ENCODE assay signal across 21 mouse cellular contexts in genomic region chr14:51093496-51093895, GRCm38 (mm10). TPM values are rescaled to one million over a fixed set of nuclear protein-coding genes. Genes with fewer than 3 reads are reported as not detected.
DNase-seq lines count a peak whose midpoint lies in the region; ATAC-seq and TF ChIP-seq lines count a peak whose summit lies in the region.
"Had no signal": no experiment of that assay in that cellular context is flagged by ENCODE, and none has a peak within 500 bp of the region (broad histone marks: within the 10 kb centered on the region; RNA-seq: fewer than 3 reads in every experiment).

No protein-coding gene starts in this region.

- no peaks in the 10 kb centered on the region for H3K9me3 ChIP-seq in stomach, postnatal 0 days (ENCODE audit: control insufficient read depth, low read length)
- H3K9me3 ChIP-seq: embryonic facial prominence, embryonic 12.5 days; forebrain, embryonic 13.5 days; midbrain, embryonic 12.5 days had no signal

- DNase-seq in gastrocnemius, adult 18-20 months (ENCODE audit: low spot score): peak; percentile 69
- no peak for DNase-seq in gastrocnemius, postnatal 14 days
- no peak for DNase-seq in layer of hippocampus, adult 2 months (ENCODE audit: low spot score in 2 of 2)
- DNase-seq in layer of hippocampus, adult 8-10 months (ENCODE audit: low spot score in 2 of 2): no peak
- peak; percentile 32 to 48 for DNase-seq in spleen, postnatal 36 days (ENCODE audit: low spot score in 2 of 2)
- no peak for DNase-seq in spleen, adult 12 weeks (ENCODE audit: low spot score)
- no peak for DNase-seq in stomach, postnatal 0 days (ENCODE audit: low spot score)
- no peak for DNase-seq in embryo, embryonic 11 days
- DNase-seq: adrenal gland, postnatal 25 days; cerebellum, adult 8-10 months; kidney, postnatal 10 days; right cerebral cortex, adult 18-20 months; thymus, postnatal 4 days had no signal

- no peaks in the 10 kb centered on the region for H3K36me3 ChIP-seq in stomach, postnatal 0 days (ENCODE audit: control insufficient read depth, insufficient read depth, low read length)
- H3K36me3 ChIP-seq: embryonic facial prominence, embryonic 12.5 days; midbrain, embryonic 12.5 days had no signal

- no peaks in the 10 kb centered on the region for H3K27me3 ChIP-seq in stomach, postnatal 0 days (ENCODE audit: control insufficient read depth, insufficient read depth, low read length)
- H3K27me3 ChIP-seq: embryonic facial prominence, embryonic 12.5 days; forebrain, embryonic 13.5 days had no signal

- H3K27ac ChIP-seq in layer of hippocampus, adult 2 months: peak overlapping the region; percentile 58
- 0 out of 2 replicates have a peak overlapping the region, but pooled peaks have one; percentile 8 for H3K27ac ChIP-seq in stomach, postnatal 0 days (replicated peaks)
- H3K27ac ChIP-seq: embryonic facial prominence, embryonic 12.5 days; forebrain, embryonic 13.5 days; hindbrain, postnatal 0 days; left cerebral cortex, adult 2 months; liver, embryonic 14.5 days; midbrain, embryonic 12.5 days had no signal

- H3K9ac ChIP-seq in stomach, postnatal 0 days (ENCODE audit: low read length): no peak overlapping the region
- H3K9ac ChIP-seq: embryonic facial prominence, embryonic 12.5 days; forebrain, embryonic 13.5 days; liver, embryonic 14.5 days; midbrain, embryonic 12.5 days had no signal

- no peak for TF ChIP-seq CTCF in layer of hippocampus, adult 2 months (conservative IDR thresholded peaks at IDR 0.05)
- no peak for TF ChIP-seq CTCF in stomach, postnatal 0 days (IDR thresholded peaks at IDR 0.05; ENCODE audit: low read depth)

- TF ChIP-seq EP300 in stomach, postnatal 0 days (optimal IDR thresholded peaks at IDR 0.05): no peak

- 25% methylated on average over 3 of the region's 3 CpGs for WGBS in stomach, postnatal 0 days

- intact Hi-C loops in gastrocnemius, postnatal 14 days (cut with DNase I; ENCODE audit: low total_unique reads): loop anchor here (10.0 kb wide), 1 partner anchor 289 kb away; the partner anchor contains the start of genes Ccnb1ip1 and Parp2

- H3K4me3 ChIP-seq in layer of hippocampus, adult 2 months: no peak overlapping the region
- no peak overlapping the region for H3K4me3 ChIP-seq in stomach, postnatal 0 days (ENCODE audit: low read depth, low read length)
- H3K4me3 ChIP-seq: embryonic facial prominence, embryonic 12.5 days; forebrain, embryonic 13.5 days; left cerebral cortex, adult 2 months; midbrain, embryonic 12.5 days had no signal

- no peak for ATAC-seq in stomach, postnatal 0 days (ENCODE audit: low FRiP score, low TSS enrichment)
- ATAC-seq: forebrain, embryonic 13.5 days; hindbrain, postnatal 0 days had no signal

- no peak overlapping the region for H3K4me2 ChIP-seq in stomach, postnatal 0 days (replicated peaks; ENCODE audit: low read depth)
- H3K4me2 ChIP-seq: embryonic facial prominence, embryonic 12.5 days; forebrain, embryonic 13.5 days; midbrain, embryonic 12.5 days had no signal

- H3K4me1 ChIP-seq in stomach, postnatal 0 days (replicated peaks; ENCODE audit: control insufficient read depth, insufficient read depth): no peaks in the 10 kb centered on the region
- H3K4me1 ChIP-seq: embryonic facial prominence, embryonic 12.5 days had no signal

RNA-seq across cellular contexts. Expression of gene Ang, which starts 2.5 kb away (rescaled TPM):
- total RNA-seq in gastrocnemius, adult 18-20 months (2021): 1 to 10 TPM; 3.0 to 4.1 TPM
- total RNA-seq in gastrocnemius, postnatal 14 days (2021): 1 to 10 TPM; 3.6 to 3.8 TPM
- total RNA-seq in layer of hippocampus, adult 2 months (2021): 1 to 10 TPM; 3.5 to 4.8 TPM
- total RNA-seq in layer of hippocampus, adult 8-10 months (2022): 10 to 100 TPM in 2 of 4 experiments, 1 to 10 TPM in 2; 3.9 to 15.2 (median 8.4) TPM
- polyA plus RNA-seq in stomach, postnatal 0 days (2015; fragmentation: Nextera tagmentation; extraction: Ambion mirVana): 27.7 and 29.5 TPM in 2 replicates

RNA-seq across cellular contexts. Expression of gene Rnase4, which starts 2.6 kb away (rescaled TPM):
- 10 to 100 TPM; 25.0 to 30.1 TPM for total RNA-seq in gastrocnemius, adult 18-20 months (2021)
- 10 to 100 TPM; 46.5 to 51.1 TPM for total RNA-seq in gastrocnemius, postnatal 14 days (2021)
- total RNA-seq in layer of hippocampus, adult 2 months (2021): 10 to 100 TPM; 15.0 to 18.0 TPM
- total RNA-seq in layer of hippocampus, adult 8-10 months (2022): 10 to 100 TPM; 14.0 to 46.9 (median 27.4) TPM
- 152 and 157 TPM in 2 replicates for polyA plus RNA-seq in stomach, postnatal 0 days (2015; fragmentation: Nextera tagmentation; extraction: Ambion mirVana)

RNA-seq across cellular contexts. Expression of gene Olfr750, which starts 19.3 kb away (rescaled TPM):
- total RNA-seq in gastrocnemius, adult 18-20 months (2021): not detected
- total RNA-seq in gastrocnemius, postnatal 14 days (2021): not detected
- total RNA-seq in layer of hippocampus, adult 2 months (2021): not detected
- total RNA-seq in layer of hippocampus, adult 8-10 months (2022): not detected
- not detected in 2 replicates for polyA plus RNA-seq in stomach, postnatal 0 days (2015; fragmentation: Nextera tagmentation; extraction: Ambion mirVana)
- total RNA-seq: adrenal gland, postnatal 25 days; granulocyte monocyte progenitor cell, adult 5-6 weeks; hindbrain, postnatal 0 days; left cerebral cortex, adult 2 months had no signal
- polyA plus RNA-seq: embryonic facial prominence, embryonic 12.5 days; forebrain, embryonic 13.5 days; liver, embryonic 14.5 days; neural tube, embryonic 14.5 days had no signal

RNA-seq across cellular contexts. Expression of gene Eddm3b, which starts 20.7 kb away (rescaled TPM):
- total RNA-seq in gastrocnemius, adult 18-20 months (2021): not detected
- total RNA-seq in gastrocnemius, postnatal 14 days (2021): not detected
- total RNA-seq in layer of hippocampus, adult 2 months (2021): not detected
- not detected for total RNA-seq in layer of hippocampus, adult 8-10 months (2022)
- polyA plus RNA-seq in stomach, postnatal 0 days (2015; fragmentation: Nextera tagmentation; extraction: Ambion mirVana): not detected in 2 replicates
- total RNA-seq: adrenal gland, postnatal 25 days; granulocyte monocyte progenitor cell, adult 5-6 weeks; hindbrain, postnatal 0 days; left cerebral cortex, adult 2 months had no signal
- polyA plus RNA-seq: embryonic facial prominence, embryonic 12.5 days; forebrain, embryonic 13.5 days; hindbrain, postnatal 0 days; liver, embryonic 14.5 days; midbrain, embryonic 12.5 days; neural tube, embryonic 14.5 days had no signal

RNA-seq across cellular contexts. Expression of gene Rnase6, which starts 30.2 kb away (rescaled TPM):
- under 1 TPM in 1 of 2 experiments, not detected in 1; 0.21 TPM for total RNA-seq in gastrocnemius, adult 18-20 months (2021)
- total RNA-seq in gastrocnemius, postnatal 14 days (2021): under 1 TPM; 0.18 to 0.64 TPM
- total RNA-seq in layer of hippocampus, adult 2 months (2021): not detected
- total RNA-seq in layer of hippocampus, adult 8-10 months (2022): under 1 TPM in 2 of 4 experiments, not detected in 2; 0.45 to 0.50 TPM
- 1.2 and 1.3 TPM in 2 replicates for polyA plus RNA-seq in stomach, postnatal 0 days (2015; fragmentation: Nextera tagmentation; extraction: Ambion mirVana)
- polyA plus RNA-seq: forebrain, embryonic 13.5 days; neural tube, embryonic 14.5 days had no signal

Comparison
In these comparisons a context has a peak if more than half of its experiments do, and no peak if none do; other contexts are left out.
1. DNase-seq: peak in gastrocnemius, adult 18-20 months (single experiment) and spleen, postnatal 36 days (2 of 2); none in gastrocnemius, postnatal 14 days (single experiment), layer of hippocampus, adult 2 months (0 of 2), layer of hippocampus, adult 8-10 months (0 of 2), spleen, adult 12 weeks (single experiment), stomach, postnatal 0 days (single experiment) and embryo, embryonic 11 days (single experiment).